Mouse (Mus musculus): Measurements from ENCODE around the gene Susd5. TPM values are rescaled to one million over a fixed set of nuclear protein-coding genes. Genes with fewer than 3 reads are reported as not detected.
"Not testable (repeated sequence)": the region's sequence is repeated elsewhere in the genome, so short reads cannot be mapped to it uniquely, and the experiment has no call there.

Gene Susd5
- polyA plus RNA-seq, 1 experiment from 2014 or later = 0.19 TPM

DNA sequence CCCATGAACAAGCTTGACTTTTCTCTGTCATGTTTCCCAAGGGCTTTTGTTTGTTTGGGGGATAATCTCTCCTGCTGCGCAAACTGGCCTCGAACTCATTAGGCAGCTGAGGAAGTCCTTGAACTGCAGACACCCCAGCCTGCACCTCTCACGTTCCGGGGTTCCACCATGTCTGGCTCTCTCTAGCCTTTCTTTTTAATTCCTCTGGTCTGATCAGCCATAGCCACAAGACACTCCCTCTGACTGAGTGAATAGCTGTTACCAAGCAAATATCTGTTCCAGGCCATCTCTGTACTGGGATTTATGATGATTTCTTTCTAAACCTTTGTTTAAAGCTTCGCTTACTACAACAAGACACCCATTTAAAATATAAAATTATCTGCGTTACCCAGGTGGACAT is 31.9 kb downstream of the Susd5 start:
- H3K27ac ChIP-seq (ENCODE audit: low read depth, low read length); H3K4me1 ChIP-seq (ENCODE audit: control insufficient read depth, insufficient read depth, low read length); H3K9ac ChIP-seq (ENCODE audit: low read depth, low read length); H3K36me3 ChIP-seq (ENCODE audit: control insufficient read depth, insufficient read depth, low read length); H3K9me3 ChIP-seq (replicated peaks; ENCODE audit: control insufficient read depth, low read length); H3K4me2 ChIP-seq; ATAC-seq (replicated peaks; ENCODE audit: insufficient number of reproducible peaks, low FRiP score, low TSS enrichment); H3K27me3 ChIP-seq (ENCODE audit: control insufficient read depth, insufficient read depth, low read length); H3K4me3 ChIP-seq (ENCODE audit: low read depth, low read length): not testable (repeated sequence)
- 87% methylated on average over 6 of the region's 6 CpGs for WGBS (ENCODE audit: insufficient replicate concordance)

DNA sequence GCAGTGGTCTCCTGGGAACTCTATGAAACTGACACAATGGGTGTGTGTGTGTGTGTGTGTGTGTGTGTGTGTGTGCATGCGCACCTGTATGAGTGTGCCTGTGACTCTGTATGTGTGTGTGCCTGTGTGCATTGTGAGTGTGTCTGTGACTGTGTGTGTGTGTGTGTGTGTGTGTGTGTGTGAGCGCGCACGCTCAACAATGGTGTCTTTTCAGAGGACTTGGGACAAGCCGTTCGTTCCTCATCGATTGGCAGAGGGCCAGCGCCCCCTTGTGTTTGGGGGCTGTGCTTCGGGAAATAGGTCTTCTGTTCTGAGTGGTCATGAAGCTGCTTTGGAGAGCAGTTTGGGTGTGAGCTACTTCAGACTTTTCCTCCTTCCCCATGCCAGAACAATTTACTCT is 35.2 kb downstream of the Susd5 start:
- not testable (repeated sequence) for H3K4me3 ChIP-seq (ENCODE audit: low read depth, low read length); H3K27ac ChIP-seq (ENCODE audit: low read depth, low read length); H3K27me3 ChIP-seq (ENCODE audit: control insufficient read depth, insufficient read depth, low read length); H3K36me3 ChIP-seq (ENCODE audit: control insufficient read depth, insufficient read depth, low read length); H3K9me3 ChIP-seq (replicated peaks; ENCODE audit: control insufficient read depth, low read length); H3K9ac ChIP-seq (ENCODE audit: low read depth, low read length); H3K4me1 ChIP-seq (ENCODE audit: control insufficient read depth, insufficient read depth, low read length); ATAC-seq (replicated peaks; ENCODE audit: insufficient number of reproducible peaks, low FRiP score, low TSS enrichment); H3K4me2 ChIP-seq
- 23% methylated on average over 9 of the region's 9 CpGs for WGBS (ENCODE audit: insufficient replicate concordance)

DNA sequence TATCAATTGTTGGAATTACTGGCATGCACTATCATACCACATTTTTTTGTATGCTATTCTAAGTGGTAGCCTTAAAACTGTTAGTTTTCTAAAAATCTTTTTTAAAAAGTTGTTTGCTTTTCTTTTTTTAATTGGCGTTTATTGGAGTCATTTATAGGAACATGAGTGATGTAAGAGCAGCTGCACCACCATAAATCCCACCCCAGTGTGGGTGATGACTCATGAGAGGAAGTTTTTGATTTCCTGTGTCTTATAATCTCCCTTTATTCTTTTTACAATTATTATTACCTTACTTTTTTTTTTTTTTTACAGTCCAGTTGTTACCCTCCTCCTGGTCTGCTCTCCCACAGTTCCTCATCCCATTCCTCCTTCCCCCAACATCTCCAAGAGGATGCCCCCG is 37.9 kb downstream of the Susd5 start:
- H3K36me3 ChIP-seq (ENCODE audit: control insufficient read depth, insufficient read depth, low read length) = no peaks in the 10 kb centered on the region
- no peak for ATAC-seq (replicated peaks; ENCODE audit: insufficient number of reproducible peaks, low FRiP score, low TSS enrichment)
- H3K9ac ChIP-seq (ENCODE audit: low read depth, low read length) = no peak overlapping the region
- H3K4me2 ChIP-seq = no peak overlapping the region
- no peaks in the 10 kb centered on the region for H3K9me3 ChIP-seq (replicated peaks; ENCODE audit: control insufficient read depth, low read length)
- H3K4me1 ChIP-seq (ENCODE audit: control insufficient read depth, insufficient read depth, low read length) = no peaks in the 10 kb centered on the region
- WGBS (ENCODE audit: insufficient replicate concordance) = 85% methylated on average over 2 of the region's 2 CpGs
- no peaks in the 10 kb centered on the region for H3K27me3 ChIP-seq (ENCODE audit: control insufficient read depth, insufficient read depth, low read length)
- no peak overlapping the region for H3K27ac ChIP-seq (ENCODE audit: low read depth, low read length)
- H3K4me3 ChIP-seq (ENCODE audit: low read depth, low read length) = no peak overlapping the region

DNA sequence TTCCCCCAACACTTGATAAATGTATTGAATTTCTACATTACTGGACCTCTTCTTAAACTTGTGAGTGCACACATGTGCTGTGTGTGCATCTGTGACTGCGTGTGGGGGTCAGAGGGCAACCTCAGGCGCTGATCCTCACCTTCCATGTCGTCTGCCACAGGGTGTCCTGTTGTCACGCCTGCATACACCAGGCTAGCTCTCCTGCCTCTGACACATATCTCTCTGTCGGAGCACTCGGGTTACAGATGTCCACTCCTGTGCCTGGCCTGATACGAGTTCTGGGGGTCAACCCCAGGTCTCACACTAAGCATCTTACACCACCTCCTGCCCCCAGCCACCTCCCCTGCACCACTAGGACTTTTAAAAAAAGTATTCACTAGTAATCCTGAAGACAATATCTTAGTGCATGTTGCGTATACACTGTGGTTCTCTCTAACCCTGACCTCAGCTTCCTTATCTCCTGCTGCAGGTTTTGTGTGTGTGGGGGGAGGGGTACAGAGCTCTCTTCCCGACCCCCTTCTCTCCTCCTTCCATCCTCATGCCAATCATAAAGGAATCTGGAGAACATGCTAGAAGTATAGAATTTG is 41.9 kb downstream of the Susd5 start:
- no peak for ATAC-seq (replicated peaks; ENCODE audit: insufficient number of reproducible peaks, low FRiP score, low TSS enrichment)
- no peaks in the 10 kb centered on the region for H3K4me1 ChIP-seq (ENCODE audit: control insufficient read depth, insufficient read depth, low read length)
- H3K4me2 ChIP-seq = no peak overlapping the region
- H3K9me3 ChIP-seq (replicated peaks; ENCODE audit: control insufficient read depth, low read length) = no peaks in the 10 kb centered on the region
- H3K4me3 ChIP-seq (ENCODE audit: low read depth, low read length) = no peak overlapping the region
- 45% methylated on average over 9 of the region's 9 CpGs for WGBS (ENCODE audit: insufficient replicate concordance)
- H3K9ac ChIP-seq (ENCODE audit: low read depth, low read length) = no peak overlapping the region
- H3K36me3 ChIP-seq (ENCODE audit: control insufficient read depth, insufficient read depth, low read length) = no peaks in the 10 kb centered on the region
- no peak overlapping the region for H3K27ac ChIP-seq (ENCODE audit: low read depth, low read length)
- H3K27me3 ChIP-seq (ENCODE audit: control insufficient read depth, insufficient read depth, low read length) = no peaks in the 10 kb centered on the region

DNA sequence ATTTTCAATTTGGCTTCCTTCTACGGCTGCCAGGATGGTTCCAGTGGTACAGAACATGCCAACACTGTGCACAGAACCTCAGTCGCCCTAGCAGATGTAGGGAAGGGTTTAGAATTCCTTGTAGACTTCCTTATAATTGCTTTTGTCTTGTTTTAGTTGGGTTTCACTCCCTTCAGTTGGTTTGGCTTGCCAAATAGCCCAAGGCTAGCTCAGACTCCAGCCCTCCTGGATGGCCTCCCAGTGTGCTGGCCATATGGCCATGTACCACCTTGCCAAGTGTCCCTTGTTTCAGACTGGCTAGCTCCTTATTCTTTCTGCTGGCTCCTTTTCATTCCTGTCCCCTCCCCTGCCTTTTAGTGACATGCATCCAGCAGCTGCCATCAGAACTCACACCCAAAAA is 53.3 kb downstream of the Susd5 start:
- Histone ChIP-seq H3K27ac (ENCODE audit: low read depth, low read length) (no peak overlapping the region), H3K36me3 (ENCODE audit: control insufficient read depth, insufficient read depth, low read length) (no peaks in the 10 kb centered on the region), H3K4me1 (ENCODE audit: control insufficient read depth, insufficient read depth, low read length) (no peaks in the 10 kb centered on the region), H3K9ac (ENCODE audit: low read depth, low read length) (no peak overlapping the region), H3K9me3 (replicated peaks; ENCODE audit: control insufficient read depth, low read length) (no peaks in the 10 kb centered on the region), H3K27me3 (ENCODE audit: control insufficient read depth, insufficient read depth, low read length) (no peaks in the 10 kb centered on the region), H3K4me2 (no peak overlapping the region), H3K4me3 (ENCODE audit: low read depth, low read length) (no peak overlapping the region)
- ATAC-seq (replicated peaks; ENCODE audit: insufficient number of reproducible peaks, low FRiP score, low TSS enrichment) = no peak
- WGBS (ENCODE audit: insufficient replicate concordance) = 77% methylated on average over 2 of the region's 2 CpGs

DNA sequence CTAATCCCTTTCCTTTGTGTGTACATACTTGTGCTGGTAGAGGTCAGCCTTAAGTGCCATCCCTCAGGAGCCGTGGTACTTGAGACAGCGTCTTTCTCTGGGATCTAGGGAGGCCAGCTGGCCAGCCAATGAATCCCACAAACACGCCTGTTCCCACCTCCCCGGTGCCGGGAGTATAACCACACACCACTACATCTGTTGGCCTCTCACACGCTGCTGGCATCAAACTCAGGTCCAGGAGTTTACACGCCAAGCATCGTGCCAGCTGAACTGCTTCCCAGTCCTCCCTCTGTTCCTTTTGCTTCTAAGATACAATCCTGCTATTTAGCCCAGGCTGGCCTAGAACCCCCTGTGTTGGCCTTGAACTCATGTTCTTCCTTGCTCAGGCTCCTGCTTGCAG is 54.2 kb downstream of the Susd5 start:
- Histone ChIP-seq H3K9me3 (replicated peaks; ENCODE audit: control insufficient read depth, low read length) (no peaks in the 10 kb centered on the region), H3K27ac (ENCODE audit: low read depth, low read length) (no peak overlapping the region)
- 87% methylated on average over 8 of the region's 8 CpGs for WGBS (ENCODE audit: insufficient replicate concordance)

DNA sequence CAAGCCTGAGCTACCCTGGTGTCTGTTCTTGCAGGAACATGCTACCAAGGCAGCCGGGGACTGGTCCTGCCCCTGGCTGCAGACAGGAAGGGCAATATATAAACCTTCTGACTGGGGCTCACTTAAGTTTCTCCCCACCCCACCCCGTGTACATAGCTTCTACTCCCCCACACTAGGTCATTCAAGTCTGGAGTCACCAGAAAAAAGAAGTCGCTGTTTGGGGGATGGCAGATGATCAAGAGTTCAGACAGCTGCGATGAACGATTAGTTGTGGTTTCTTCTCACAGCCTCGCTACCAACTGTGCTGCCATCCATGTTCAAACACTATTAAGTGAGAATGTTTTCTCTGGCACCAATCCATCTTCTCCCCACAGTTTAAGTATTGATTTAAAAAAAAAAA is 55.3 kb downstream of the Susd5 start:
- Histone ChIP-seq H3K27me3 (ENCODE audit: control insufficient read depth, insufficient read depth, low read length) (no peaks in the 10 kb centered on the region), H3K9ac (ENCODE audit: low read depth, low read length) (no peak overlapping the region), H3K4me2 (no peak overlapping the region), H3K9me3 (replicated peaks; ENCODE audit: control insufficient read depth, low read length) (no peaks in the 10 kb centered on the region), H3K4me1 (ENCODE audit: control insufficient read depth, insufficient read depth, low read length) (no peaks in the 10 kb centered on the region), H3K27ac (ENCODE audit: low read depth, low read length) (no peak overlapping the region), H3K4me3 (ENCODE audit: low read depth, low read length) (no peak overlapping the region), H3K36me3 (ENCODE audit: control insufficient read depth, insufficient read depth, low read length) (no peaks in the 10 kb centered on the region)
- 71% methylated on average over 6 of the region's 6 CpGs for WGBS (ENCODE audit: insufficient replicate concordance)
- no peak for ATAC-seq (replicated peaks; ENCODE audit: insufficient number of reproducible peaks, low FRiP score, low TSS enrichment)

More for the DNA sequence above, 54.2 kb downstream of the Susd5 start:
- Histone ChIP-seq H3K27me3 (ENCODE audit: control insufficient read depth, insufficient read depth, low read length) (no peaks in the 10 kb centered on the region), H3K4me2 (no peak overlapping the region), H3K9ac (ENCODE audit: low read depth, low read length) (no peak overlapping the region), H3K36me3 (ENCODE audit: control insufficient read depth, insufficient read depth, low read length) (no peaks in the 10 kb centered on the region), H3K4me3 (ENCODE audit: low read depth, low read length) (no peak overlapping the region), H3K4me1 (ENCODE audit: control insufficient read depth, insufficient read depth, low read length) (no peaks in the 10 kb centered on the region)
- no peak for ATAC-seq (replicated peaks; ENCODE audit: insufficient number of reproducible peaks, low FRiP score, low TSS enrichment)

DNA sequence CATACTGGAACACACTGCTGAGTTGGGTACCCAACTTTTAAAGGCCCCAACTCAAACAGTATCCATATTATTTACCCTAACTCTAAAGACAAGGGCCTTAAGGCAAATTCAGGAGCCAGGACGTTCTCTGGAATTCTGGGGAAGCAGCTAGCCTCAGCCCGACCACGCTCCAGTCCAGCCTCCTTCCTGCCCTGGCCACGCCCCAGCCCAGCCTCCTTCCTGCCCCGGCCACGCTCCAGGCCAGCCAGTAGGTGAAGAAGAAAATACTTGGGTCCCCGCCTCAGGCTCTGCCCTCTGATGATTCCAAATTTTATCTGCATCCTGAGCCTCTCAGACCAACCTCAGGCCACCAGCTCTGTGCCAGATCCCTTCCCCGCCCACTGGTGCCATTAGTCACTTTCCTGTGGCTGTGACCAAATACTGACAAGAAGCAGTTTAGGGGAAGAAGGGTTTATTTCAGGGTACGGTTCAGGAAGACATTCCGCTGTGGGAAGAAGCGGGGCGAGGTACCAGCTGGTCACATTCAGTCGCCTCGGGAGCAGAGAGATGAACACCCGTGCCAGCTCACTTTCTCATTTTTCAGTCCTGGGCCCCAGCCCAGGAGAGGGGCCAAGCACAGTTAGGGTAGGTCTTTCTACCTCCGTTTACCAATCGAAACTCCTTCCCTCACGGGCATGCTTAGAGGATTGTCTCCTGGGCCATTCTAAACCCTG is 57.1 kb downstream of the Susd5 start:
- no peaks in the 10 kb centered on the region for H3K27me3 ChIP-seq (ENCODE audit: control insufficient read depth, insufficient read depth, low read length)
- no peaks in the 10 kb centered on the region for H3K9me3 ChIP-seq (replicated peaks; ENCODE audit: control insufficient read depth, low read length)
- WGBS (ENCODE audit: insufficient replicate concordance) = 70% methylated on average over 18 of the region's 18 CpGs
- no peaks in the 10 kb centered on the region for H3K4me1 ChIP-seq (ENCODE audit: control insufficient read depth, insufficient read depth, low read length)
- ATAC-seq (replicated peaks; ENCODE audit: insufficient number of reproducible peaks, low FRiP score, low TSS enrichment) = no peak
- H3K27ac ChIP-seq (ENCODE audit: low read depth, low read length) = no peak overlapping the region
- H3K4me2 ChIP-seq = no peak overlapping the region
- no peak overlapping the region for H3K4me3 ChIP-seq (ENCODE audit: low read depth, low read length)
- H3K36me3 ChIP-seq (ENCODE audit: control insufficient read depth, insufficient read depth, low read length) = no peaks in the 10 kb centered on the region
- H3K9ac ChIP-seq (ENCODE audit: low read depth, low read length) = no peak overlapping the region

DNA sequence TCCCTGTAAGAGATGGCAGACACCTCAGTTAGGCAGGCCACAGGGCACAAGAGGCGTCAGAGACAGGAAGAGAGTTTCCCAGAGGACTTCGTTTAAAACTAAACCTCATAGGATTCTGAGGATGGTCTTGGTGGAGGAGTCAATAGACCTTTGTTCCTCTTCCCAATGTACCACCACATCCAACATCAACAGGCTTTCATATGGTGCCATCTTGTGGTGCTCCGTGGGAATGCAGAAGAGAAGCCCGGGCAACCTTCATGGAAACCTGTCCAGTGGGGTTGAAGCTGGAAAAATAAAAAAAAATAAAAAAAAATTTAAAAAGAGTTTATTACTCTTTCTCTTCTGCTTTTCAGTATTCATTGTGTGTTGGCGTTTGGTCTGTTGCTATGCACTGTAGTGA is 59.7 kb downstream of the Susd5 start:
- not testable (repeated sequence) for H3K27me3 ChIP-seq (ENCODE audit: control insufficient read depth, insufficient read depth, low read length); ATAC-seq (replicated peaks; ENCODE audit: insufficient number of reproducible peaks, low FRiP score, low TSS enrichment); H3K4me3 ChIP-seq (ENCODE audit: low read depth, low read length); H3K9me3 ChIP-seq (replicated peaks; ENCODE audit: control insufficient read depth, low read length); H3K9ac ChIP-seq (ENCODE audit: low read depth, low read length); H3K4me1 ChIP-seq (ENCODE audit: control insufficient read depth, insufficient read depth, low read length); H3K4me2 ChIP-seq; H3K36me3 ChIP-seq (ENCODE audit: control insufficient read depth, insufficient read depth, low read length); H3K27ac ChIP-seq (ENCODE audit: low read depth, low read length)
- 21% methylated on average over 5 of the region's 5 CpGs for WGBS (ENCODE audit: insufficient replicate concordance)

Data from heart, embryonic 11.5 days (tissue).